Mouse (Mus musculus): ENCODE measurements around the gene 3110009E18Rik. TPM values are rescaled to one million over a fixed set of nuclear protein-coding genes. Genes with fewer than 3 reads are reported as not detected.

Gene 3110009E18Rik
- polyA plus RNA-seq (2012; rRNA removed): 12.4 and 16.4 TPM in 2 replicates

GRCm38 (mm10) chr1:120120969-120121811, at the start of gene 3110009E18Rik, which contains the start of gene Dbi:
3110009E18Rik (plus strand) TSS chr1:120121187.
Dbi (minus strand) TSS chr1:120121078.

GRCm38 (mm10) chr1:120073519-120074306, 47.3 kb upstream of the 3110009E18Rik start, which contains the start of gene Tmem37:
Tmem37 (minus strand) TSS chr1:120074074.

Other genes starting within 250 kb of the 3110009E18Rik start
- 8.5 and 11.0 TPM in 2 replicates for gene Tmem177, start 208.0 kb upstream of the 3110009E18Rik start, polyA plus RNA-seq (2012; rRNA removed)
- gene Cfap221, start 124.0 kb upstream of the 3110009E18Rik start, polyA plus RNA-seq (2012; rRNA removed): 0.23 and 0.25 TPM in 2 replicates
- 1.4 and 1.5 TPM in 2 replicates for gene Sctr, start 114.3 kb upstream of the 3110009E18Rik start, polyA plus RNA-seq (2012; rRNA removed)
- gene Tmem37, start 47.1 kb upstream of the 3110009E18Rik start, polyA plus RNA-seq (2012; rRNA removed): 4.9 and 5.7 TPM in 2 replicates
- 576 and 763 TPM in 2 replicates for gene Dbi, start 109 bp upstream of the 3110009E18Rik start, polyA plus RNA-seq (2012; rRNA removed)
- gene Steap3, start 151.5 kb downstream of the 3110009E18Rik start, polyA plus RNA-seq (2012; rRNA removed): 2.6 and 3.7 TPM in 2 replicates
- 2.4 and 3.6 TPM in 2 replicates for gene C1ql2, start 219.4 kb downstream of the 3110009E18Rik start, polyA plus RNA-seq (2012; rRNA removed)

Measured in central nervous system, embryonic 14 days (tissue).